Mouse (Mus musculus) brown adipose tissue, adult 24 weeks (tissue): ENCODE results near the gene Shroom1. TPM values are rescaled to one million over a fixed set of nuclear protein-coding genes. Genes with fewer than 3 reads are reported as not detected.
"Not testable (repeated sequence)": the region's sequence is repeated elsewhere in the genome, so short reads cannot be mapped to it uniquely, and the experiment has no call there.

Experiments used
- H3K27ac ChIP-seq: fragments of 200-500 bp; replicated peaks from 2 replicates; pipeline ENCODE4 v1.5.1; 2012; ENCODE audit warnings: low read depth, mild to moderate bottlenecking, low read length
- H3K4me1 ChIP-seq: fragments of 200-500 bp; 2 replicates; pipeline ENCODE4 v1.6.1; 2012; ENCODE audit warnings: low read length, mixed read lengths; ENCODE audit not compliant: control insufficient read depth, insufficient read depth, insufficient read length
- H3K4me3 ChIP-seq: fragments of 200-500 bp; 2 replicates; pipeline ENCODE4 v1.5.1; 2012; ENCODE audit warnings: low read depth, mild to moderate bottlenecking, low read length, moderate library complexity; ENCODE audit not compliant: insufficient read depth
- polyA plus RNA-seq: library from polyadenylated mRNA; stranded (reverse); fragments of >200 nt; gene quantifications from 2 replicates; pipeline ENCODE4 v1.2.4, GENCODE M21; 2012; ENCODE audit not compliant: missing spikeins, insufficient read depth, insufficient read length

The Shroom1 gene
- polyA plus RNA-seq: 2.1 and 4.7 TPM in 2 replicates

DNA sequence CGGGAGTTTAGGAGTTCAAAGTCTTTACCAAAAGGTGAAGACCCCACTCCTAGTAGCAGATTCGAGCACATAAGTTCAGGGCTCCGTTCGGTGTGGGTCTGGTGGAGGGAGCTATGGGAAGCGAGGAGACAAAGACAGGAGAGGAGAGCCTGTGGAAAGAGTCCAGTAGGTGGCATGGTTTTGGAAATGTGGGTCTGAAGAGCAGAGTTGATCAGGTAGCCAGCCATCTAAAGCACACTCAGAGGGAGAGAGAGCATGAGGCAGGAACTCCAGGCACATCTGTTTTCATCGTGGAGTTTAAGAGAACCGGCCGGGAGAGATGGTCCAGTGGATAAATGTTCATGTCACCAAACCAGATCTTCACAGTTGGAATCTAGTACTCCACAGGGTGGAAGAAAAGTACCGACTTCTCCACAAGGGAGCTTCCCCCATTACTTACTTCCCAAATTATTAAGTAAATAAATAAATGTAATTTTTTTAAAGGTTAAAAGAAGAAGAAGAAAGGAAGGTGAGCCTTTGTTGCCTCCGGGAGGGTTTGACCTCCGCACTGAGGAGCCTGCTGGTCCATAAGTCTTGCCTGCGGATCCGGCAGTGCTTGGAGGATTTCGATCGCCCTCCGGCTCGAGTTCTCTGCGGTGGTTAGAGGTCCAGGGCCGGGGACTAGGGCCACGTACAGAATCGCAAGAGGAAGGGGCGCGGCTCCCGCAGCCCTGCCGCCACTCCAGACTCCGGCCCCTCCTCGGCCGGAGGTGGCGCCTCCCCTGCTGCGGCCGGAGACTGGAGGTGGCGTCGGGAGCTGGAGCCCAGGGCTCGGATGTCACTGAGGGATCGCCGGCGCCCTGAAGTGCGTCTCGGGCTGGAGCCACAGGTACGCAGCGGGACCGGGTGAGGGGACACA, at the start of gene Shroom1, which contains the start of gene Gm10447:
Gene Shroom1, plus strand, starts transcription at position 732 of the 898 bp plus-strand sequence.
Gene Gm10447, minus strand, starts transcription at position 637 of the 898 bp plus-strand sequence.
- Histone ChIP-seq H3K4me1 (no peaks in the 10 kb centered on the region), H3K27ac (no peak within 1 kb of the TSS), H3K4me3 (peak within 1 kb of the TSS; percentile 71)

DNA sequence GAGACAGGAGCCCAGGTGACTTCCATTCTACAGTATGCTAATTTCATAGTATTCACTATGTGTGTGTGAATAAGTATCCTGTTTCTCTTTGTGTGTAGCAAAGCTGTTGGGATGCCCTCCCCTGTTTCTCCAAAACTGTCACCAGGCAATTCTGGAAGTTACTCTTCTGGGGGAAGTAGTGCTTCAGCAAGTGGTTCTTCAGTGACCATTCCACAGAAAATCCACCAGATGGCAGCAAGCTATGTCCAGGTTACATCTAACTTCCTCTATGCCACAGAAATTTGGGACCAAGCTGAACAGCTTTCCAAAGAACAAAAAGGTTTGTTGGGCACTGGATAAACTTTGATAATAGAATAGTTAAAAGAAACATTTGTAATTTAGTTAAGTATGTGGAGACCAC, 45.3 kb upstream of the Shroom1 start:
- Histone ChIP-seq H3K4me3 (no peak overlapping the region), H3K4me1 (no peaks in the 10 kb centered on the region), H3K27ac (no peak overlapping the region)

DNA sequence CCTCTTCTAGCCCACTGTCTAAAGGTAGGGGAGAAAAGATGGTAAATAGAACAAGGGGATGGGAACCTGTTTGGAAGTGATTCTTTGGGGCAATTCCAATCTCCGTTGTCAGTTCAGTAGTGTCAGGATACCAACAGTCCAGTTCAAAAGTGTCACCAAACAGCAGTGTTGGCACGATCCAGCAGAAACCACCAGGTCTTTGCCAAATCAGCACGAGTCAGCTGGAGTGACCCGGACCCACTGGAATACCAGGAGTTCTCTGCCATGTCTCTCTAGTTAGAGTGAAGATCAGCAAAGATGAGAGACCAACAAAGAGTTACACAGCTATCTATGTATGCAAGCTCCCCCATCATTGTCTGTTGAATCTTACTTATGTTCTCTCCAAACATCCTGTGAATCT, 43.1 kb upstream of the Shroom1 start:
- no peaks in the 10 kb centered on the region for H3K4me1 ChIP-seq
- H3K27ac ChIP-seq: no peak overlapping the region
- H3K4me3 ChIP-seq: no peak overlapping the region

DNA sequence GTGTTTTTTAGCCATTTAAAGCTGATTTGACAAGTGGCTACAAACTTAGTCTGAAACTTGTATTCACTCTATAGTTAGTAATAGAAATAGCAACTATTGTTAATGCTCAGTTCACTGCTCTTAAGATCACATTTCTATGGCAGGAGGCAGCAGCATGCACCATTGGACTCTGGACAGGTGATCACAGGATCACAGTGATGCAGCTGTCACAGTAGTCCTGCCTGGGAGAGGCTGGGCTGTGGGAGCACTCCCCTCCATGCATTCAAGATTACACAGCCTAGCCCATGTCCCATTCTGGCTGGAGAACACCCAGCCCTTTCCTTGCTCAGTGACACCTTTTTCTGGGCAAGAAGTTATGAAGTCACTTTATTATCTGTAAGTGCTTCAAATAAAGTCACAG, 39.0 kb upstream of the Shroom1 start:
- H3K4me1 ChIP-seq: no peaks in the 10 kb centered on the region
- H3K4me3 ChIP-seq: no peak overlapping the region
- H3K27ac ChIP-seq: no peak overlapping the region

DNA sequence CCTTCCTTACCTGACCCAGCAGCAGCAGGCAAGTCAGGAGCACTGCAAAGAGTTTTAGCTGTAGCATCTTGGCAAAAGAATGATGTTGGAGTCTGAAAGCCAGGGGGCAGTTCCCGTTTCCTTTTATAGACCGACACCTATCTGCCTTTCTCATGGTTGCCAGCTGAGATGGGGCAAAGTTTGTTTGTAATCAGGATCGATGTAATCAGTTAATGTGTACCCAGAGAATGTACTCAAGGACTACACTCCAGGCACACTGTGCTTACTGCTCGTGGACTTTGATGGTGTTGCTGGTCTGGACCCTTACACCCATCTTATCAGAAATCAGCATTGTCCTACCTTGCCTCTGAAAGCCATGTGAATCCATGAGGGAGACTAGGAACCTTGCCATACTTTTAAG, 34.0 kb upstream of the Shroom1 start, which contains the start of gene Leap2:
Gene Leap2, minus strand, starts transcription at position 135 of the 400 bp plus-strand sequence.
- Histone ChIP-seq H3K27ac (no peak within 1 kb of the TSS), H3K4me1 (peaks cover 4% of the 10 kb centered on the region; the same call in 1 of the 2 replicates), H3K4me3 (no peak within 1 kb of the TSS)

DNA sequence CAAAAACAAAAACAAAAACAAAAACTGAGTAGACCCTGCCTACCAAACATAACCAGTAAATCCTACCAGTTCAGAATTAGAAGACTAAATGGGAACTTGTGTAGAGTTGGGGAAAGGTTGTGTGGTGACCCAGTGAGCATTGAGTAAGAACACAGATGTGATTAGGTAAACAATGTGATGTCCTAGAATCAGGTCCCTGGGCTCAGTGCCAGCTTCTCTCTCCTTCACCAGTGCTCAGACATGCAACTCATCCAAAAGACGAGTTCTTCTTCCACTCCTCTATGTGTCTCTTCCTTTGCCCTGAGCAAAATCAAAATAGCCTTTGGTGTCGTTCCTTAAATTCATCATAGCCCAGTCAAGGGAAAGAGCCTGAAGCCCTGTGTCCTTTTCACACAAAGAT, 32.2 kb upstream of the Shroom1 start:
- Histone ChIP-seq H3K27ac (no peak overlapping the region), H3K4me1 (peaks cover 7% of the 10 kb centered on the region)

DNA sequence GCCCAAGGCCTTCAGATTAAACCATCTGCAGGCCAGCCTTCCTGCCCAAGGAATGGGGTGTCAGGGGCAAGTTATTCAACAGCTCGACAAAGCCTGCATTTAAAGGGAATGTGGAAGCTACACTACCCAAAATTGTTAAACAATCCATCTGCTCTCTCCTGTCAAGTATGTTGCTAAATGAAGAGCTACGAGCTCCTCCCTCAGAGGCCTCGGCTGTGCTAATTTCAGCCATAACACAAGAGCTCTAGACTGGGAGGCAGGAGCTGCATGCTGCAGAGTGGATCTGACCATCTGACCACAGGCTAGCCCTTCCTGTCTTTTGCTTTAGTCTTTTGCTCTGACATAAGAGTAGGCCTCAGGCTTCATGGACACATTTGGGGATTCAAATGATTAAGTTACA, 31.8 kb upstream of the Shroom1 start:
- H3K4me1 ChIP-seq: peaks cover 7% of the 10 kb centered on the region
- no peak overlapping the region for H3K4me3 ChIP-seq
- H3K27ac ChIP-seq: no peak overlapping the region

More for the DNA sequence above, 32.2 kb upstream of the Shroom1 start:
- no peak overlapping the region for H3K4me3 ChIP-seq

DNA sequence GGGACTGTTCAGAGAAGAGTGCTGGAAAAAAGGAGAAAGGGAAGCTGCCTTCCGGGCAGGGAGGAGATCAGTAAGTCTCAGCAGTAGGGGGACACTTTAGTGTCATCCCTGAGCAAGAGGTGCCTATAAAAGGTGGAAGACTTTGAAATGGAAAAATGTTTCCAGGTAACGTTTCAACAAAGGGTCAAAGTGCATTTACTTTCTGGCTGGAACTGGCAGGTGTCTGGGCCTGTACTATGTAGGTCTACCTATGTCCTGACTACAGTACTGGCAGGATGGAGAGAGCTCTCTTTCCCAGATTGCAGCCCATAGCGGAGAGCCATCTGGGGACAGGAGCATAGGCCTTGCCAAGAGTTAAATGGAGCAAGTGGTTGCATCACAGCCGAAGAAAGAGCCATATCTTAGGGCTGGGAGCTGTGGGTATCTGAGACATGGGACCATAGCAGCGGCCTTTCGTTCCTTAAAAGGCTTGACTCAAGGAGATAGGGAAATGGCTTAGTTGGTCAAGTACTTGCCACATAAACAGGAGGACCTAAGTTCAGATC, 31.2 kb upstream of the Shroom1 start:
- no peak overlapping the region for H3K27ac ChIP-seq
- H3K4me3 ChIP-seq: no peak overlapping the region

DNA sequence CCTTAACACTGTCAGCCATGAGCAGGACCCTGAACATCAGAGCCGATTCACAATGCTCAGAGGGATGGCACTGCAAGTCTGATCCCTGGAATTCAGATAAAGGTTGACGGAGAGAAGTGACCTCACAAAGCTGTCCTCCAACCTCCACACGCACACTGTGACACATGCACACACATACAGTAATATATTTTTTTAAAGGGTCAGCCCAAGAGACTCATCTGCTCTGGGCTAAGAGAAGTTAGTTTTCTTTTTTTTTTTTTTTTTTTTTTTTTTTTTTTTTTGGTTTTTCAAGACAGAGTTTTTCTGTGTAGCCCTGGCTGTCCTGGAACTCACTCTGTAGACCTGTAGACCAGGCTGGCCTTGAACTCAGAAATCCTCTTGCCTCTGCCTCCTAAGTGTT, 30.1 kb upstream of the Shroom1 start:
- not testable (repeated sequence) for H3K4me1 ChIP-seq, H3K4me3 ChIP-seq, H3K27ac ChIP-seq

More for the DNA sequence above, 31.2 kb upstream of the Shroom1 start:
- H3K4me1 ChIP-seq: peaks cover 7% of the 10 kb centered on the region

DNA sequence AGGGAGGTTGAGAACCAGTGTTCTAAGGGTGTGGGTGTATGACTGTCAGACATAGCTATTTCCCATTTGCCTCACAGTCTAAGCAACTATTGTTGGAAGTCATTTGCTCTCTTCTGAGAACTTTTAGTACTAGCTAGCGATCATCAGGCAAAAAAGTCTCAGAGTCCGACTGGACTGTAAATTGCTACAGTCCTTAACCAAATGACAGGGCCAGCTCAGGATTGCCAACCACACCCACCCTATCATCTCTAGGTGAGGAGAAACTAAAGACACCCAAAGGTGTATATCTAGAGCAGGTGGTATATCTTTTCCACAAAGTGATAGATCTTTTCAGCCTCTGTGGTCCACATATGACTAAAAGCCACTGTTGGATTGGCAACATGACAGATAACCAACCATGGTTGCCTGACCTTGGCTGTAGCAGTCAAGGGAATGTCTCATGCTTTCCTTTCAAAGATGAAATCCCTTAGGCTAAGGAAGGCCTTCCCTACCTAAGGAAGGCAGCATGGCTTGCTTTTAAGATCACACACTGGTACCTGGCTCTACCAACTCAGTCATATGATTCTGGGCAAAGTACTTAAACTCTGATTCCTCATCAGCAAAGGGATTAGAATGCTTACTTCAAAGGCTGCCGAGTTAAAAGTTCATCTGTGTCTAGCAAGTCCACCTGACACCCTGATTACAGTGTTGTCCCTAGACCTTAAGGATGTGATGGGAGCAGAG, 28.9 kb upstream of the Shroom1 start:
- Histone ChIP-seq H3K4me3 (no peak overlapping the region), H3K4me1 (peaks cover 7% of the 10 kb centered on the region)

DNA sequence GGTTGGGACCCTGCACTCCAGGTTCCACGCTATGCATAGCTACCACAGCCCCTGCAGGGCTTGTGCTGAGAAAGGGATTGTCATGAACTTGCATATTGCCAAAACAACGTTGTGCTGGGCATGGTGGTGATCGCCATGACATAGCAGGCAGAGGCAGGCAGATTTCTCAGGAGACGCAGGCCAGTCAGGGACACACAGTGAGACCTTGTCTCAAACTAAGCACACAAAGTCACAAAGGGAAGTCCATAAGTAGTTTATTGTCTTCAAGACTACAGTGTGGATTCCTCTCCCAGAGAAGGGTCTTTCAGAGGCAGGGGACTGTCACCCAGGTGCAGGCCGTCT, 28.3 kb upstream of the Shroom1 start:
- Histone ChIP-seq H3K27ac (no peak overlapping the region), H3K4me3 (no peak overlapping the region), H3K4me1 (peaks cover 7% of the 10 kb centered on the region)

More for the DNA sequence above, 28.9 kb upstream of the Shroom1 start:
- H3K27ac ChIP-seq: no peak overlapping the region

DNA sequence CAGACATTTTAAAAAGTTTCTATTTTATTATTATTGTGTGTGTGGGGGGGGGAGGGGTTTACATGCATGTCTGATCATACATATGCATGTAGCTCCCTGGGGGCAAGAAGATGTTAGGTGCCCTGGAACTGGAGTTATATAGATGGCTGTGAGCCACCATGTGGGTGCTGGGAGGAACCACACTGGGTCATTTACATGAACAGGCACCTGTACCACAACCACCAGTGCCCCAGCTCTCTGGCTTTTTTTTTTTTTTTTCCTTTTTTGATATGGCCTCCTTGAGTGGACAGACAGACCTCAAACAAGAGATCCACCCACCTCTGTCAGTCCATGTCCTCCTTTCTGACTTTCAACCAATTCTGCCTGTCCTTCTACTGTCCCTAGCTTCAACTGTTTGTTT, 27.8 kb upstream of the Shroom1 start:
- Histone ChIP-seq H3K4me3 (peak overlapping the region; percentile 85), H3K4me1 (peaks cover 7% of the 10 kb centered on the region), H3K27ac (peak overlapping the region; percentile 96)

DNA sequence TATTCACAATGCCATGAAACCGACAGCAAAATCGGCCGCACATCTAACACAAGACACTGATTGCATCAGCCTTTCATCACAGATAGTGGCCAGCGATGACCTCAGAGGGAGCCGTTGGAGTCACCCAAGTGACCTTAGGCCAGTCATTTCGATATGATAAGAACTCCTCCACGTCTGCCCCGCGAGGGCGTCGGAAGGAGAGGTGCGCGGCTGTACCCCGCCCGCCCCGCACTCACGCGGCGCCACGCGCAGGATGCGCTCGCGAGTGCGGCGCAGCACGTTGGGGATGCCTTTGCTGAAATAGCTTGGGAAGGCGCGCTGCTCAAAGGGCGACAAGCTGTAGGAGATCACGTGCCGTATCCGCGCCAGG, 26.7 kb upstream of the Shroom1 start:
- Histone ChIP-seq H3K4me3 (peak overlapping the region; percentile 85), H3K4me1 (peaks cover 4% of the 10 kb centered on the region), H3K27ac (peak overlapping the region; percentile 96)

DNA sequence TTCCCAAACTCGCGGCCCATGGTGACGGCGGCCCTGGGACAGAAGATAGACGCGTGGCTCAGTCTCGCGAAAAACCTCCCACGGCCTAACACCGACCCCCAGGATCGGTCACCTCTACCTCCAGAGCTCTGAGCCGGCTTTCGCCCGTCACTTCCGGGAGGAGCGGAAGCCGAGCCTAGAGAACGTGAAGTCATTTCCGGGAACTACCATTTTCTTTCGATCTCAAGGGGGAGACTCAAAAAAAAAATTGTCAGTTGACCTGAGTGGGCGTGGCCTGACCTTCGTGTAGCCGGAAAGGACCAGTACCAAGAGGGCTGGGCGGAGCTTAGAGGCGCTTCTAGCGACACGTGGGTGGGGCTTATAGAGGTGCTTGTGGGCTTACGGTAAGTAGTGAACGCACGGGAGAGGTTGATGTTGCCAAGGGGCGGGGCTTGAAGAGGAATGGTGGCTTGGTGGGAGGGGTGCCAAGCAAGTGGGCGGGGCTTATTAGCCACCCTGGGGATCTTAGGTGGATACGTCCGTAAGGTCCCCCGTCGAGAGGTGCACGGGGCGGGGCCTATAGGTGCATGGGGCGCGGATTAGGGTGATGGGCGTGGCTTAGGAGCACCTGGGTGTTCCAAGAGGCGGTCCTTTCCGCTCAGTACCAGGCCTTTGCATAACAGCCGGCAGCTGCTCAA, 26.2 kb upstream of the Shroom1 start, which contains the start of the genes Uqcrq and Gdf9:
Gene Uqcrq, minus strand, starts transcription at position 162 of the 677 bp plus-strand sequence.
Gene Gdf9, plus strand, starts transcription at position 354 of the 677 bp plus-strand sequence.
- Histone ChIP-seq H3K4me1 (peaks cover 3% of the 10 kb centered on the region), H3K4me3 (peak within 1 kb of the TSS; percentile 85), H3K27ac (peak within 1 kb of the TSS; percentile 96)
